Mouse (Mus musculus): ENCODE data around the gene Mcm9.
"Not testable (repeated sequence)": the region's sequence is repeated elsewhere in the genome, so short reads cannot be mapped to it uniquely, and the experiment has no call there.

Gene Mcm9

GRCm38 (mm10) chr10:53502875-53503816 is 127.1 kb downstream of the Mcm9 start:
- no peak for DNase-seq (ENCODE audit: low read depth in 1 of 2, low spot score in 2 of 2)

GRCm38 (mm10) chr10:53502471-53502870 is 127.8 kb downstream of the Mcm9 start:
- no peak for DNase-seq (ENCODE audit: low read depth in 1 of 2, low spot score in 2 of 2)

- DNase-seq (ENCODE audit: low read depth in 1 of 2, low spot score in 2 of 2), result peak in 1 of 2 experiments; percentile 4
These were observed 130.7 kb downstream of the Mcm9 start for GRCm38 (mm10) chr10:53499518-53499917.

GRCm38 (mm10) chr10:53495349-53495748 is 134.9 kb downstream of the Mcm9 start:
- DNase-seq (ENCODE audit: low read depth in 1 of 2, low spot score in 2 of 2), result not testable (repeated sequence)

GRCm38 (mm10) chr10:53493954-53494353 is 136.3 kb downstream of the Mcm9 start:
- no peak for DNase-seq (ENCODE audit: low read depth in 1 of 2, low spot score in 2 of 2)
